Mouse (Mus musculus) kidney, postnatal 0 days (tissue): ENCODE data around the gene Gpr83. TPM values are rescaled to one million over a fixed set of nuclear protein-coding genes. Genes with fewer than 3 reads are reported as not detected.

Source experiments
- ATAC-seq: fragments of 200-750 bp; cut with Nextera tagmentation; replicated peaks from 2 replicates; pipeline ENCODE4 v1.8.0; 2017; ENCODE audit warnings: low read depth, moderate number of reproducible peaks, moderate TSS enrichment, moderate library complexity; ENCODE audit not compliant: low FRiP score
- DNase-seq: peaks from one replicate; pipeline ENCODE4 v3.0.0-alpha.2; 2016; ENCODE audit warnings: low spot score
- H3K27ac ChIP-seq: fragments of 300-500 bp; sonication (generic); 2 replicates; pipeline ENCODE4 v1.5.1; 2014; ENCODE audit warnings: mild to moderate bottlenecking
- H3K27me3 ChIP-seq: fragments of 300-500 bp; sonication (generic); 2 replicates; pipeline ENCODE4 v1.6.1; 2014; ENCODE audit warnings: low read length, mixed read lengths; ENCODE audit not compliant: insufficient read depth
- H3K36me3 ChIP-seq: fragments of 300-500 bp; sonication (generic); 2 replicates; pipeline ENCODE4 v1.6.1; 2014; ENCODE audit warnings: low read length, mixed read lengths; ENCODE audit not compliant: insufficient read depth
- H3K4me1 ChIP-seq: fragments of 300-500 bp; sonication (generic); replicated peaks from 2 replicates; pipeline ENCODE4 v1.6.1; 2014; ENCODE audit warnings: antibody characterized with exemption, low read length, mixed read lengths; ENCODE audit not compliant: insufficient read depth
- H3K4me2 ChIP-seq: fragments of 300-500 bp; sonication (generic); 2 replicates; pipeline ENCODE4 v1.6.1; 2014; ENCODE audit warnings: mild to moderate bottlenecking, low read length, moderate library complexity, mixed read lengths
- H3K4me3 ChIP-seq: fragments of 300-500 bp; sonication (generic); replicated peaks from 2 replicates; pipeline ENCODE4 v1.5.1; 2014; ENCODE audit warnings: low read depth, low read length
- H3K9ac ChIP-seq: fragments of 300-500 bp; sonication (generic); 2 replicates; pipeline ENCODE4 v1.6.1; 2014; ENCODE audit warnings: low read depth, low read length
- H3K9me3 ChIP-seq: fragments of 300-500 bp; sonication (generic); replicated peaks from 2 replicates; pipeline ENCODE4 v1.6.1; 2016; ENCODE audit warnings: low read length, inconsistent platforms, mixed read lengths
- CTCF ChIP-seq: IDR thresholded peaks from 2 replicates; pipeline ENCODE4 v1.5.1; 2016; ENCODE audit warnings: antibody characterized with exemption, low read depth, mild to moderate bottlenecking, moderate library complexity
- WGBS: fragments of 180-500 bp; shearing (Covaris S2); extraction: QIAGEN DNeasy Blood & Tissue Kit; methylation state at CpG from one replicate; pipeline ENCODE4 v1.1.7; 2014; 5-methylcytosine and 5-hydroxymethylcytosine counted together
- polyA plus RNA-seq: library from polyadenylated mRNA; unstranded; fragments of >200 nt; fragmentation: Nextera tagmentation; extraction: Ambion mirVana; gene quantifications from 2 replicates; pipeline ENCODE4 v1.2.1, GENCODE M21; 2015

Gpr83 gene
- polyA plus RNA-seq, 1 experiment from 2014 or later: 0.59 TPM

DNA sequence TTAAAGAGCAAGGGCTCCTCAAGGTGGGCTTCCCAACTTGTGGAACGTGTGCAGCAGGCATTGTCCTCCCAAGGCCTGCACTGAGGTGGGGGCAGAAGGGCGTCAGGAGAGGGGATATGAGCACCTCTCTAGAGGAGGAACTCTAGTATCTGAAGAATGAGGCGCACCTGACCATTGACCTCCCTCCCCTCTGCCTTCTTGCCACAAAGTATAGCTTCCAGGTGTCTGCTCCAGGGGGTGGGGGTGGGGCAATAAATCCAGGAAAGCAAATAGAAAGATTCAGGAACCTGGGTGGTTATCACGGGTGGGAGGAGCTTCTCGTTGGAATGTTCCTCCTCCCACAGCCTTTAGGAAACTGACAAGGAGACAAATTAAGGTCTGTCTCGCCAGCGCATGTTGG lies 41.7 kb downstream of the Gpr83 start:
- Histone ChIP-seq H3K4me1 (0 out of 2 replicates have a peak, but pooled peaks cover 2% of the 10 kb centered on the region), H3K9me3 (no peaks in the 10 kb centered on the region), H3K4me3 (no peak overlapping the region), H3K27me3 (no peaks in the 10 kb centered on the region), H3K9ac (no peak overlapping the region), H3K4me2 (no peak overlapping the region), H3K36me3 (no peaks in the 10 kb centered on the region), H3K27ac (no peak overlapping the region)
- 55% methylated on average over 7 of the region's 7 CpGs for WGBS
- no peak for DNase-seq
- ATAC-seq: peak; percentile 22; the same call in 1 of the 2 replicates
- no peak for TF ChIP-seq CTCF

DNA sequence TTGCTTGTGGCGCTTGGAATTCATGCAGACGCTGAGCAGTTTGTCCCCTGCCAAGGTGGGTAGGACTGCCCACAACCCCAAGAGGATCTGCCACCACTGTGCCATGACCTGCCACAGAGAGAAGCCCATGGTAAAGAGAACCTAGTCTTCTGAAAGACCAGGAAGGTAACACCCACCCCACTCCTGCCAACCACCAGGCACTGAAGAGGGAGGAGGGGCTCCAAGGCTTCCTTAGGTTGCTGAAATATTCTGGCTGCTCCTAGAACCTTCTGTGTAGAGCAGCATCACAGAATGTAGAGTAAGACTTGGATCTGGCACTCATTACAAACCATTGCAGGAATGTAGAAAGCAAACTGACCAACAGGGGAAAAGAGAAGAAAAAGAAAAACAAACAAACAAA lies 42.4 kb downstream of the Gpr83 start:
- no peak for ATAC-seq
- H3K4me2 ChIP-seq: no peak overlapping the region
- H3K4me3 ChIP-seq: no peak overlapping the region
- H3K36me3 ChIP-seq: no peaks in the 10 kb centered on the region
- H3K9me3 ChIP-seq: no peaks in the 10 kb centered on the region
- no peaks in the 10 kb centered on the region for H3K27me3 ChIP-seq
- H3K9ac ChIP-seq: no peak overlapping the region
- H3K4me1 ChIP-seq: 0 out of 2 replicates have a peak, but pooled peaks cover 2% of the 10 kb centered on the region
- no peak for DNase-seq
- no peak for TF ChIP-seq CTCF
- H3K27ac ChIP-seq: no peak overlapping the region
- WGBS: 89% methylated on average over 2 of the region's 2 CpGs

DNA sequence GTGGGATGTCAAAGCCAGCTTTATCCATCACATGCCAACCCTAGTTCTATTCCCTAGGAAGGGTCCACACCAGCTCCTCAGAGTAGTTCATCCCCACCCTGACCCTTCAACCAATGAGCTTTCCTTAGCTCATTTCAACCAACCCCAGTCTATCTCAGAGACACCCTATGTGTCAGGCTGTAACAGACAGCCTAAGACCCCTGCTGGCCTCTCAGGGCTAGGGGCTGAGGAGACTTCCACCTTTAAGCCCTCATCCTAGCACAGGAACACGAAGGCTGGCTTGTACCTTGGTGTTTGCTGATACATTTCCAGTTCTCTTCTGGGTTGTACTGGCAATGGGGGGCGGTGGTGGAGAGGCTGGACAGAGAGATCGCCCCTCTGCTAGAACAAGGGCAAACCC lies 43.0 kb downstream of the Gpr83 start:
- H3K4me2 ChIP-seq: no peak overlapping the region
- DNase-seq (no peak), ATAC-seq (no peak)
- 89% methylated on average over 3 of the region's 3 CpGs for WGBS
- H3K4me1 ChIP-seq: 0 out of 2 replicates have a peak, but pooled peaks cover 2% of the 10 kb centered on the region
- H3K4me3 ChIP-seq: no peak overlapping the region
- H3K9ac ChIP-seq: no peak overlapping the region
- no peaks in the 10 kb centered on the region for H3K36me3 ChIP-seq
- H3K9me3 ChIP-seq: no peaks in the 10 kb centered on the region
- H3K27ac ChIP-seq: no peak overlapping the region
- H3K27me3 ChIP-seq: no peaks in the 10 kb centered on the region
- TF ChIP-seq CTCF: no peak

DNA sequence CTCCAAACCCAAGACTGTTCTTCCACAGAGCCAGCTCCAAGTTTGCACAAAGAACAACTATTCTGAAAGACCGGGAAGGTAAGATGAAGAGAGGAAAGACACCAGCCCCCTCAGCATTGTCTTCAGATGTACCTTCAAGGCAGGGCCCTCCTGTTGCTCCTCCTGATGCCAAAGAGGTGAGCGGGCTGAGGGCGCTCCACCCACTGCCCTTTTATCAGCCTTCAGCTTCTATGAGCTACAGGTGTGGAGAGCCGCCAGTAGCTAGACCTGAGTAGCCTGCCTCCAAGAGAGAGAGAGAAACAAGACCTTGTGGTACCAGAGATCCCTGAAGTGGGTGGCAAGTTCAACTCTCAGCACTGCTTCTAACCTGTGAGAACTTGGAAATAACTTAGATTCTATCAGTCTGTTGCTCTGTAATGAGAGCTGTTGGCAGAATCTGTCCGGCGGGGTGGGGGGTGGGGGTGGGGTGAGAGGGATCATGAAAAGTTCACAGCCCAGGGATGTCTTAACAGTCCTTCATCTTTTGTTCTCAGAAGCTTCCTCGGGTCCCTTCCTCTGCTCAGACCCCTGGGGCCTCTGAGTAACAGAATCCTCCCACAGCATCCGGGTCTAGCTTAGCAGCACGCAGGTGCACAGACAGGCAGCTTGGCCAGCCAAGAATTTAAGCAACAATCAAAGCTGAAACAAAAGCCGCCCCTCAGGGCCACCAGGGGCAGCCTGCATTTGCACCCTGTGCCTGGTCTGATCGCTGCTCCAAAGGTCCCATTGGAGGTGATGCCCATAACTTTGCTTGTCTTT lies 43.8 kb downstream of the Gpr83 start, which contains the start of gene Izumo1r:
TSS of gene Izumo1r (minus strand) at position 369 of the 798 bp plus-strand sequence.
- TF ChIP-seq CTCF: no peak
- Histone ChIP-seq H3K4me1 (0 out of 2 replicates have a peak, but pooled peaks cover 2% of the 10 kb centered on the region), H3K9me3 (no peaks in the 10 kb centered on the region), H3K9ac (no peak within 1 kb of the TSS), H3K27ac (no peak within 1 kb of the TSS), H3K4me3 (no peak within 1 kb of the TSS), H3K27me3 (no peaks in the 10 kb centered on the region), H3K4me2 (no peak within 1 kb of the TSS), H3K36me3 (no peaks in the 10 kb centered on the region)
- DNase-seq (peak; percentile 36), ATAC-seq (no peak)
- 33% methylated on average over 11 of the region's 11 CpGs for WGBS

DNA sequence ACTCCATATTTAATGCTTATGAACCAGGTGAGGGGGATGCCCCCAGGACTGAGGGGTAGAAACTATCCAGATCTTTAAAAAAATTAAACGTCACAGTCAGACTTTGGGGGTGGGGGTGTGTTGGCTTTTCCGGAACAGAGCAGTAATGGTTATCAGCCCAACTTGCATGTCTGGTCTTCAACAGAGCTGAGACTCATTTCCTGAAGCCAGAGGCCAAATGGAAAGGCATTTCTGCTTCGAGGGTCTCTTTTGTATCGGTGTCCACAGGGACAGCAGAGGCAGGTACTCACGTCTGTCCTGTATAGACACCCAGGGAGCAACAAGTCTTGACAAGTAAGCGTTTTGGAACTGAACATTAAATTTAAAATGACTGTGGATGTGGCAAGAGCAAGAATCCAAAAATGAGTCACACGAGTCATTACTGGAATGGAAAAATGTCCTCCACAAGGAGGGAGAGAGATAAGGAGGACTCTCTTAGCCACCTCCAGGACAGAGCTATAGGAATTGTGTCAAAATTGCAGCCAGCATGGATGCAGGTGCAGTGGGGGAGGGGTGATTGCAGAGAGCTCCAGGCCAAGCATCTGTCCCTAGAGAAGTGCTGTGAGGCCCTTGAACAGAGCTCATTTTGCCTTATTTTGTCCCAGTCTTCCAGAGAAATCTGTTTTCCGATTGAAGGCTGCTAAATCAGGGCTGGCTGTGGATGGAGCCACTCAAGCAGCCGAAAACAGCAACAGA lies 44.9 kb downstream of the Gpr83 start:
- Histone ChIP-seq H3K9me3 (no peaks in the 10 kb centered on the region), H3K27me3 (no peaks in the 10 kb centered on the region), H3K4me2 (no peak overlapping the region), H3K4me3 (no peak overlapping the region), H3K9ac (no peak overlapping the region), H3K27ac (no peak overlapping the region), H3K36me3 (no peaks in the 10 kb centered on the region), H3K4me1 (0 out of 2 replicates have a peak, but pooled peaks cover 2% of the 10 kb centered on the region)
- DNase-seq (no peak), ATAC-seq (no peak)
- no peak for TF ChIP-seq CTCF
- WGBS: 47% methylated on average over 9 of the region's 9 CpGs

DNA sequence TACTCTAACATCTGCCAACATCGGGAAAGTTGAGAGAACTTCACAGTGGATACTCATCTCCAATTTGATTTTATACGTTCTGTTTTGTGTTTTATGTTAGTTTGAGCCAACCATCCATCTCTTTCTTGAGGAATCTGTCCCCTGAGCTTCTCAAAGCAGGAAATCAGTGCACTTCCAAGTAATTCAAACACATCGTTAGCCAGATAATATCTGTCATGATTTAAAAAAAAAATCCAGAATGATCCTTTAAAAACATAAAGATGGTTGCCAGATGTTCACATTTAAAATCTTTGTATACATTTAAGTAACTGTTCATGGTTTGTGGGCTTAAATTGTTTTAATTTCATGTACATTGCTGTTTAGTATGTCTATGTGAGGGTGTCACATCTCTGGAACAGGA lies 45.9 kb downstream of the Gpr83 start:
- H3K4me3 ChIP-seq: no peak overlapping the region
- H3K27me3 ChIP-seq: no peaks in the 10 kb centered on the region
- no peak overlapping the region for H3K4me2 ChIP-seq
- no peak overlapping the region for H3K9ac ChIP-seq
- ATAC-seq (no peak), DNase-seq (no peak)
- 0 out of 2 replicates have a peak, but pooled peaks cover 2% of the 10 kb centered on the region for H3K4me1 ChIP-seq
- WGBS: 44% methylated on average over 3 of the region's 3 CpGs
- no peak overlapping the region for H3K27ac ChIP-seq
- no peaks in the 10 kb centered on the region for H3K9me3 ChIP-seq
- TF ChIP-seq CTCF: no peak
- no peaks in the 10 kb centered on the region for H3K36me3 ChIP-seq
